ENCODE assay signal across 13 mouse cellular contexts in genomic region chr13:59212296-59212701, GRCm38 (mm10).
DNase-seq lines count a peak whose midpoint lies in the region; ATAC-seq lines count a peak whose summit lies in the region.
"Had no signal": no experiment of that assay in that cellular context is flagged by ENCODE, and none has a peak within 500 bp of the region (broad histone marks: within the 10 kb centered on the region; RNA-seq: fewer than 3 reads in every experiment).

No protein-coding gene starts in this region.

- no peaks in the 10 kb centered on the region for H3K9me3 ChIP-seq in forebrain, embryonic 14.5 days (replicated peaks; ENCODE audit: control insufficient read depth, low read length)
- H3K9me3 ChIP-seq in forebrain, embryonic 10.5 days = no peaks in the 10 kb centered on the region
- no peaks in the 10 kb centered on the region for H3K9me3 ChIP-seq in hindbrain, embryonic 12.5 days (replicated peaks)
- H3K9me3 ChIP-seq: midbrain, embryonic 15.5 days had no signal

- WGBS in forebrain, embryonic 14.5 days = 79% methylated on average over 15 of the region's 15 CpGs
- 85% methylated on average over 15 of the region's 15 CpGs for WGBS in forebrain, embryonic 10.5 days
- 85% methylated on average over 15 of the region's 15 CpGs for WGBS in hindbrain, embryonic 12.5 days

- 0 out of 2 replicates have a peak, but pooled peaks cover 2% of the 10 kb centered on the region for H3K4me1 ChIP-seq in forebrain, embryonic 14.5 days (ENCODE audit: control insufficient read depth, insufficient read depth, low read length)
- H3K4me1 ChIP-seq in forebrain, embryonic 10.5 days = peaks cover 16% of the 10 kb centered on the region
- H3K4me1 ChIP-seq in hindbrain, embryonic 12.5 days = 0 out of 2 replicates have a peak, but pooled peaks cover 4% of the 10 kb centered on the region
- H3K4me1 ChIP-seq: midbrain, embryonic 15.5 days had no signal

- H3K4me2 ChIP-seq in forebrain, embryonic 14.5 days (ENCODE audit: low read length) = no peak overlapping the region
- no peak overlapping the region for H3K4me2 ChIP-seq in hindbrain, embryonic 12.5 days (replicated peaks)
- H3K4me2 ChIP-seq: midbrain, embryonic 15.5 days had no signal

- peak; percentile 27 for DNase-seq in forebrain, embryonic 14.5 days (ENCODE audit: low spot score)
- no peak for DNase-seq in forebrain, embryonic 10.5 days (ENCODE audit: extremely low spot score, low spot score)
- DNase-seq in frontal cortex, adult 2 months (ENCODE audit: extremely low spot score in 1 of 2, low spot score in 1 of 2) = peak; percentile 72 to 81
- DNase-seq in layer of hippocampus, postnatal 25 days (ENCODE audit: extremely low spot score in 1 of 2, low spot score in 1 of 2) = peak; percentile 23 to 44
- DNase-seq in right cerebral cortex, adult 2 months (ENCODE audit: low spot score in 2 of 2) = peak; percentile 69 to 78
- DNase-seq in spleen, adult 18-20 months = no peak
- no peak for DNase-seq in testis, postnatal 14 days (ENCODE audit: low spot score)
- DNase-seq: adrenal gland, adult 8-10 months; heart, adult 2 months; kidney, adult 11 months; lung, postnatal 14 days had no signal

- H3K27ac ChIP-seq in forebrain, embryonic 14.5 days (ENCODE audit: low read depth, low read length) = no peak overlapping the region
- H3K27ac ChIP-seq in forebrain, embryonic 10.5 days = no peak overlapping the region
- no peak overlapping the region for H3K27ac ChIP-seq in hindbrain, embryonic 12.5 days
- H3K27ac ChIP-seq: heart, adult 2 months; midbrain, embryonic 15.5 days had no signal

- no peak overlapping the region for H3K4me3 ChIP-seq in forebrain, embryonic 14.5 days (ENCODE audit: low read depth, low read length)
- no peak overlapping the region for H3K4me3 ChIP-seq in forebrain, embryonic 10.5 days
- no peak overlapping the region for H3K4me3 ChIP-seq in hindbrain, embryonic 12.5 days
- H3K4me3 ChIP-seq: heart, adult 2 months; midbrain, embryonic 15.5 days had no signal

- H3K9ac ChIP-seq in forebrain, embryonic 14.5 days (ENCODE audit: low read length) = no peak overlapping the region
- H3K9ac ChIP-seq in hindbrain, embryonic 12.5 days = no peak overlapping the region
- H3K9ac ChIP-seq: midbrain, embryonic 15.5 days had no signal

- ATAC-seq in forebrain, embryonic 14.5 days = no peak
- ATAC-seq in hindbrain, embryonic 12.5 days (ENCODE audit: low FRiP score) = no peak
- ATAC-seq: midbrain, embryonic 15.5 days had no signal

- H3K27me3 ChIP-seq in forebrain, embryonic 14.5 days (replicated peaks; ENCODE audit: control insufficient read depth, insufficient read depth, low read length) = no peaks in the 10 kb centered on the region
- H3K27me3 ChIP-seq in forebrain, embryonic 10.5 days (ENCODE audit: poor library complexity, severe bottlenecking) = no peaks in the 10 kb centered on the region
- H3K27me3 ChIP-seq in hindbrain, embryonic 12.5 days = no peaks in the 10 kb centered on the region
- H3K27me3 ChIP-seq: midbrain, embryonic 15.5 days had no signal

- no peaks in the 10 kb centered on the region for H3K36me3 ChIP-seq in forebrain, embryonic 14.5 days (ENCODE audit: control insufficient read depth, insufficient read depth, low read length)
- no peaks in the 10 kb centered on the region for H3K36me3 ChIP-seq in forebrain, embryonic 10.5 days (replicated peaks)
- H3K36me3 ChIP-seq in hindbrain, embryonic 12.5 days = no peaks in the 10 kb centered on the region
- H3K36me3 ChIP-seq: midbrain, embryonic 15.5 days had no signal

Comparison
In these comparisons a context has a peak if more than half of its experiments do, and no peak if none do; other contexts are left out.
1. DNase-seq: peak in forebrain, embryonic 14.5 days (single experiment), frontal cortex, adult 2 months (2 of 2), layer of hippocampus, postnatal 25 days (2 of 2) and right cerebral cortex, adult 2 months (2 of 2); none in forebrain, embryonic 10.5 days (single experiment), spleen, adult 18-20 months (0 of 2) and testis, postnatal 14 days (single experiment).